Mouse (Mus musculus) spleen, adult 2 months (tissue): Measurements from ENCODE around the gene Psmc3ip. TPM values are rescaled to one million over a fixed set of nuclear protein-coding genes. Genes with fewer than 3 reads are reported as not detected.
A peak's percentile ranks its signal among the peaks of the same experiment; 100 is the strongest.

Experiments
- DNase-seq, 2 experiments: peaks; one replicate each; pipeline versions ENCODE4 v3.0.0 to v3.0.0-alpha.2; 2012 to 2021; ENCODE audit warnings: low spot score in 2 of 2, low read depth in 1 of 2
- H3K27ac ChIP-seq: fragments of 200-500 bp; 2 replicates; pipeline ENCODE4 v1.5.1; 2012; ENCODE audit warnings: low read length, inconsistent platforms; ENCODE audit not compliant: insufficient read depth
- H3K27me3 ChIP-seq: fragments of 200-500 bp; 2 replicates; pipeline ENCODE4 v1.6.1; 2012; ENCODE audit warnings: mild to moderate bottlenecking, moderate library complexity, low read length, inconsistent platforms; ENCODE audit not compliant: control insufficient read depth, insufficient read depth
- H3K36me3 ChIP-seq: fragments of 200-500 bp; 2 replicates; pipeline ENCODE4 v1.6.1; 2012; ENCODE audit warnings: mild to moderate bottlenecking, low read length, inconsistent platforms; ENCODE audit not compliant: control insufficient read depth, insufficient read depth
- H3K4me1 ChIP-seq: fragments of 200-500 bp; 2 replicates; pipeline ENCODE4 v1.6.1; 2011; ENCODE audit warnings: inconsistent platforms; ENCODE audit not compliant: control insufficient read depth, insufficient read depth, insufficient read length
- H3K4me3 ChIP-seq: fragments of 200-500 bp; 2 replicates; pipeline ENCODE4 v1.5.1; 2011; ENCODE audit warnings: mild to moderate bottlenecking, inconsistent platforms; ENCODE audit not compliant: insufficient read depth, insufficient read length; ENCODE audit errors: extremely low read depth
- CTCF ChIP-seq: fragments of 200-500 bp; IDR thresholded peaks from 2 replicates; pipeline ENCODE4 v1.5.1; 2011; ENCODE audit warnings: mild to moderate bottlenecking, inconsistent platforms; ENCODE audit not compliant: insufficient read depth, insufficient read length, insufficient replicate concordance; ENCODE audit errors: extremely low read depth
- POLR2A ChIP-seq: fragments of 200-500 bp; IDR thresholded peaks from 2 replicates; pipeline ENCODE4 v1.6.1; 2011; ENCODE audit warnings: low read depth, low read length, inconsistent platforms
- WGBS: fragments of 180-500 bp; shearing (Covaris S2); methylation state at CpG from one replicate; pipeline ENCODE4 v1.1.7; 2018; 5-methylcytosine and 5-hydroxymethylcytosine counted together
- polyA plus RNA-seq: library from polyadenylated mRNA; depleted of rRNA; stranded (reverse); fragments of >200 nt; gene quantifications from 2 replicates; pipeline ENCODE4 v1.2.3, GENCODE M21; 2012

Gene Psmc3ip
- polyA plus RNA-seq, 1 experiment, result 0.90 TPM

DNA sequence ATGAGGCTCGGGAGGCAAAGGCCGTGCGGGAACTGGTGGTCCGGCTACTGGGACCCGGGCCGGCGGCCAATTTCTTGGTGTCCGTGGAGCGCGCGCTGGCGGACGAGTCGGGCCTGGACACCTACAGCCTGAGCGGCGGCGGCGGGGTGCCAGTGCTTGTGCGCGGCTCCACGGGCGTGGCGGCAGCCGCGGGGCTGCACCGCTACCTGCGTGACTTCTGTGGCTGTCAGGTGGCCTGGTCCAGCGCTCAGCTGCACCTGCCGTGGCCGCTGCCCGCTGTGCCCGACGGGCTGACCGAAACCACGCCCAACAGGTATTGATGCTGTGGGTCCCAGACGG, 25.1 kb downstream of the Psmc3ip start:
- Histone ChIP-seq H3K27ac (peak overlapping the region; percentile 75), H3K4me1 (peaks cover 6% of the 10 kb centered on the region), H3K27me3 (no peaks in the 10 kb centered on the region), H3K36me3 (no peaks in the 10 kb centered on the region), H3K4me3 (peak overlapping the region; percentile 78)
- no peak for DNase-seq
- WGBS, result under 1% methylated on average over 36 of the region's 36 CpGs
- no peak for TF ChIP-seq POLR2A
- TF ChIP-seq CTCF, result no peak

DNA sequence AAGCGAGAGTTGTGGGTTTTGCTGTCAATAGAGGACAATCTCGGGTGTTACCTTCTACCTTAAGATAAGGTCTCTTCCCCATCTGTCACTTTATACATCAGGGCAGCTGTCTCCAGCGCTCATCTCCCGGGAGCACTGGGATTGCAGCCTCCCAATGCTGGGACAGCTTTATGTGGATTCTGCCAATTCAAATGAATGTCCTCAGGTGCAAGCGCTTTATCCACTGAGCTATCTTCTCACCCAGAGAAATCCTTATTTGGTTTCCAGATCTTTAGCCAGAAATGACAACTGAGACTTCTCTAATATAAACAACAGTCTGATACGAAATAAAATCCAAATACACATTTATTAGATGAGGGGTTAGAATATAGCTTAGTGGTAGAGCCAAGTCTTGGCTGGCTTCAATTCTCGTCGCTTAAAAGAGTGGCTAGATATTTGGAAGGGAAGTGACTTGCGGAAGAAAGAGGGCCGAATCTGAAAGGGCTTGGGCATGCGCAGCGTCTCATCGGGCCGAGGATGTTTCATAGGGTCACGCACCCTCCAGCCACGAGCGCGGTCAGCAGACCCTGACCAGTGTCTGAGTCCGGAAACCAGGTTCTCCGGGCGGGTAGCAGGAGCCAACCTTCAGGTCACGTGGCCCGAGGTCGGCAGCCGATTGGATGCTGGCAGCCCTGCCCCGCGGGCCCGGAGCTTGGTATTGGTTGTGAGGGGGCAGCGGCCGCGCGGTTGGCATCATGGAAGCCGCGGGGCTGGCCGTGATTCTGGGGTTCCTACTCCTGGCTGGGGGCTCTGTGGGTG, 25.6 kb downstream of the Psmc3ip start, which contains the start of gene Naglu:
TSS of gene Naglu (plus strand) at position 622 of the 798 bp plus-strand sequence.
- Histone ChIP-seq H3K4me3 (peak within 1 kb of the TSS; percentile 78), H3K27ac (peak within 1 kb of the TSS; percentile 75), H3K36me3 (no peaks in the 10 kb centered on the region), H3K27me3 (no peaks in the 10 kb centered on the region), H3K4me1 (peaks cover 6% of the 10 kb centered on the region)
- 6% methylated on average over 35 of the region's 35 CpGs for WGBS
- TF ChIP-seq POLR2A (peak; percentile 46), CTCF (no peak)
- peak; percentile 77 to 99 for DNase-seq

DNA sequence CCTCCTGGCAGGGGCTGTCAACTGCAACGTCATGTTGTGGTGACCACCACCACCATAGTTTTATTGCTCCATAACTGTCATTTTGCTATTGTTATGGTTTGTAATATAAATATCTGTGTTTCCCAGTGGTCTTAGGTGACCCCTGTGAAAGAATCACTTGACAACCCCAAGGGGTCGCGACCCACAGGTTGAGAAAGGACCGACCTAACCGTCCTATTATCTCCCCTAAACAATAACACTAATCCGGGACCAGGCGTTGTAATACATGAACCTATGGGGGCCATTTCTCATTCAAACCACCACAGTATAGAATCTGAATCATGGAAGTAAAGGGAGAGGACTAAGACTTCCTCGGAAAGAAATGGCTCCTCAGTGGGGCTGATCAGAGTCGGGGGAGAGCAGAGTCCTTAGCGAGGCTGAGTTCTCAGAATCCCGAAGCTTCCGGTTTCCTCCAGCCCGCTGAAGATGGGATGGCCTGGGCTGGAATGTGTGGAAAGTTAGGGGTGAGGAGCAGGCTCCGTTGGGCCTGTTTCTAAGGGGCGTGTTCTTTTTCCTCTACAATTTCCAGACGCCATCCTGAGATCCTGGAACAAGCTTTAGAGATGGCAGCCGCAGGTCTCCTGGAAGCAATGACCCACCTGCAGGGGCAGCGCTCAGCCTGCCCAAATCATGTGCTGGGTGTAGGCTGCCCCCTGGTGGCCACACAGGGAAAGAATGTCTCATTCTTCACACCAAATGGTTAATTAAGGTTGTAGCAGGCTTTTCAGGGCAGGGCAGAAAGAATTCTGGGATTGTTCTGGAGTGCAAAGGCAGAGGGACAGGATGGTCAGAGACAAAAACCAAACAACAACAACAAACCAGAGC, 28.5 kb downstream of the Psmc3ip start:
- WGBS, result 31% methylated on average over 18 of the region's 18 CpGs
- Histone ChIP-seq H3K36me3 (no peaks in the 10 kb centered on the region), H3K27me3 (no peaks in the 10 kb centered on the region), H3K4me3 (no peak overlapping the region), H3K27ac (no peak overlapping the region), H3K4me1 (peaks cover 27% of the 10 kb centered on the region)
- TF ChIP-seq POLR2A, result no peak
- TF ChIP-seq CTCF, result peak; percentile 83; the same call in 1 of the 2 replicates
- peak; percentile 47 to 73 for DNase-seq

DNA sequence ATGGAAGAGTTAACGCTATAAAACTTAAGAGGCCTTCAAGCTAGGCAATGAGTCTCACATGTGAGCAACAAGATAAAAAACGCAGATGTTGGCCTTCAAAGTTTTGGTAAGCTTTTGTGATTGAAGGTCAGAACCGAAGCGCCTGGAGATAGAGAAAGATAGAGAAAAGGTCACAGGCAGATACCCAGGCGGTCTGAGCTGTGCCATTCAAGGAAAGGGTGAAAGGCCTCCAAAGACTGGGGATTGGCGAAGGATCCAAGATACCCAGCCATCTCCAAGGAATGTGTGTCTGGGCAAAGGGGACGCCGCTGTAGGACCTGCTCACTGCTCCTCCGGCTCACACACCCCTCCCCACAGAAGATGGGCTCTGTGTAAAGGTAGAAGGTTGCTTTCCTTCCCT, 30.2 kb downstream of the Psmc3ip start:
- H3K4me1 ChIP-seq, result peaks cover 23% of the 10 kb centered on the region; the same call in 1 of the 2 replicates
- peaks cover 2% of the 10 kb centered on the region; the same call in 1 of the 2 replicates for H3K36me3 ChIP-seq
- TF ChIP-seq POLR2A, result no peak
- no peak for TF ChIP-seq CTCF
- no peak overlapping the region for H3K27ac ChIP-seq
- WGBS, result 78% methylated on average over 9 of the region's 9 CpGs
- no peak for DNase-seq
- no peaks in the 10 kb centered on the region for H3K27me3 ChIP-seq
- H3K4me3 ChIP-seq, result no peak overlapping the region

DNA sequence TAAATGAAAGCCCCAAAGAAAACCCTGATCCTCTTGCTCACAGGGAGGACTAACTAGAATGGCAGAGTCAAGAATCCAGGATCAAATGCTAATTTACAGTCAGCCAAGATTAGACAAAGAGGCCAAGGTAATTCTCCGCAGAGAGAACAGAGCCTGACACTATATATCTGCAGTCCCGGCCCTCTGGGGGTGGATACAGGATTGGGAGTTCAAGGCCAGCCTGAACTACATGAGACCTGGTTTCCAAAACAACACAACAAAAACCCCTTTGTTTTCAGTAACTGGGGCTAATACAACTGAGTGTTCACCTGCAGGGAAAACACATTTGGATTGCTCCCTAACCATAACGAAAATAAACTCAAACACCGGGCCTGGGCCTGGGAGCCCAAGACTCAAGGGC, 30.8 kb downstream of the Psmc3ip start:
- whole genome bisulfite sequencing, result 81% methylated on average over 4 of the region's 4 CpGs
- Histone ChIP-seq H3K36me3 (peaks cover 2% of the 10 kb centered on the region; the same call in 1 of the 2 replicates), H3K4me1 (peaks cover 23% of the 10 kb centered on the region; the same call in 1 of the 2 replicates), H3K4me3 (no peak overlapping the region), H3K27ac (peak overlapping the region; percentile 97), H3K27me3 (no peaks in the 10 kb centered on the region)
- no peak for DNase-seq
- no peak for TF ChIP-seq CTCF
- no peak for TF ChIP-seq POLR2A

DNA sequence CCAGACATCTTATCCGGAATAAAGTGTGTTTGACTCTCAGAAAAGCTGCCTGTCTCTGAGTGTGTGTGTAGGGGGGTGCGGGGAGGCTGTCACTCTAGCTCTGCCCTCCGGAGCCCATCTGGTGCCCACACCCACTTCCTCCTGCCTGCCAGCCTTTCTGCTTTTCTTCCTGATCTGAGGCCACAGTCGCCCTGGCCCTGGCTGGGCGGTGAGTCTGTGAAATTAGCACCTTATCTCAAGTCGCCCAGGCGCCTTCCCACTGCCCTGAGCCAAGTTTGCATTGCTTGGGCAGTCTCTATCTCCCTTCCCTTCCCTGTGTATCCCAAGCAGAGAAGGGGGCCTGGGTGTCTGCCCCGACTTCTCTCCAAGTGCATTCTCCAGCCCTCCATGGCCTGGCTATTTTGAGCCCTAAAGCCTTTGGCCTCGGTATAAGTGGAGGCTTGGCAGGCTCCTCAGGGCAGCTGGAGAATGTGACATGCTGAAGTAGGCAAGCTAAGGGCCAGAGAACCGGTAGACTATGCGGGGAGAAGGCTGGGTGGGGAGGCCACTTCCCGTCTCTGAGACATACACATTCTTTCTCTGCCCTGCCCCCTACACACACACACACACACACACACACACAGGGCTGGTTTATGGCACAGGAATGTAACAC, 31.4 kb downstream of the Psmc3ip start:
- TF ChIP-seq POLR2A (peak; percentile 74), CTCF (no peak)
- peak overlapping the region; percentile 27; the same call in 1 of the 2 replicates for H3K4me3 ChIP-seq
- H3K4me1 ChIP-seq, result peaks cover 23% of the 10 kb centered on the region; the same call in 1 of the 2 replicates
- 6% methylated on average over 12 of the region's 12 CpGs for WGBS
- H3K27me3 ChIP-seq, result no peaks in the 10 kb centered on the region
- peak overlapping the region; percentile 97 for H3K27ac ChIP-seq
- H3K36me3 ChIP-seq, result peaks cover 2% of the 10 kb centered on the region; the same call in 1 of the 2 replicates
- peak in 1 of 2 experiments; percentile 80 for DNase-seq
